Mouse (Mus musculus) WW6 (cell line): ENCODE results near the gene Psmg3.

Source experiments
- DNase-seq: peaks from one replicate; pipeline ENCODE4 v3.0.0-alpha.2; 2013; ENCODE audit warnings: low read depth, low spot score

Psmg3 gene

DNA sequence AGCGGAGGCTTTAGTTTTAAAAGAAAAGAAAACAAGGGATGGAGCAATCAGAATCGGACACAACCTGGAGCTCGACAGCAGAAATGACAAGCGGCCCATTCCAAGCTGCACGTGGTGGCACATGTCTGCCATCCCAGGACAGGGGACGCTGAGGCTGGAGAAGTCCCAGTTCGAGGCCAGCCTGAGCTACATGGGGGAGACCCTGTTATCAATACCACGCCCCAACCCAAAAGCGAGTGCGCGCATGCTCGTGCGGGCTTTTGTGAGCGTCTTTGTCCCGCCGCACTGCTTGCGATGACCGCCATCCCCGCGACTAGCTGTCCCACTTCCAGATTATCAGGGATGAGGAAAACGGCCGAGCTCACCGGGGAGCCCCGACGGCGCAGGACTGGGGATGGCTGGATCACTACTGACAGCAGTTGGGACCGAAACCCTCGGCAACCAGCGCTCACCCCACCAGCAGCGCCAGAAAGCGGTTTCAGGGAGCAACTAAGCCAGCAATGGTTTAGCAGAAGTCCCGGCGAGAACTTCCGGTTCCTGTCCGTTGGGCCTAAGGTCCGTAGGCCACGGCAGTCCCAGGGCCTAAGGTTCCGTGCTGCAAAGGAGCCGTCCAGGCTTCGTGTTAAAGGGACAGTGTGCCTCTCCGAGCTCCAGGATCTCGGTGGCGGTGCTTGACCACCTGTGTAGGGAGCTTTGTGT lies at the start of gene Psmg3, which contains the start of gene Gm26938:
Gene Psmg3 (minus strand): TSS at position 529 of the 699 bp plus-strand sequence.
Gene Gm26938 (minus strand): TSS at position 51 of the 699 bp plus-strand sequence.
- DNase-seq = peak; percentile 71

GRCm38 (mm10) chr5:139871526-139871925 lies 44.8 kb upstream of the Psmg3 start:
- no peak for DNase-seq

GRCm38 (mm10) chr5:139870886-139871285 lies 44.2 kb upstream of the Psmg3 start:
- no peak for DNase-seq

GRCm38 (mm10) chr5:139862759-139863158 lies 36.1 kb upstream of the Psmg3 start:
- DNase-seq = no peak

- no peak for DNase-seq
These were observed 33.8 kb upstream of the Psmg3 start for GRCm38 (mm10) chr5:139860328-139861104.

DNA sequence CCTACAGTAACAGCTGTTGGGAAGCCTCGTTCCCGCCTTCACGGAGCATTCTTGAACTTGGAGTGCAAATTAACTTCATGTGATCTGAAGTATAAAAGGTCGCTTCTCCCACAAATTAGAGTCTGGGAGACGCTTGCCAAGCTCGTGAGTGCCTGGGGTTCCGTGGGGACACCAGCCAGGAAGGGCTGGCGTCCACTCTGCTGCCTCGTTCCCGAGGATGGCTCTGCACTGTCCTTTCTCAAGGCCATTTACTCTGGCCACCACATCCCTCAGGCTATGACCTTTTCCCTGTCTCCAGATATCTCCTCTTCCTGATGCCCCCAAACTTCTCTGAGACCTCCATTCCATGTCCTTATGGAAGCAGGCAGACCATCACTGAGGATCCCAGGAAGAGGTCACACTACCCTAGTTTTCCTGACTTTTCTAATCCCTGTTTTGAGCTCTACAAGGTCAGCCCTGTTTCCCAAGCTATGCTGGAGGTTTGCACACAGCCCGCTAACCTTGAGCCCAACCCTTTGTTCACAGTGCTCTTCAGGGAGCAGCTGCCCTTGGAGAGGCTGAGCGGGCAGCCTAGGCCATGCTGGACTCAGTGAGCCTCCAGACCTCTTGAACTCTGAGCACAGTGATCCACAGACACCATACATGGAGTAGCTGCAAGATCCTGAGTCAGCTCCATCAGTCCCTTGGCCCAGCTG lies 23.1 kb upstream of the Psmg3 start:
- DNase-seq = no peak

- no peak for DNase-seq
These were observed 12.5 kb upstream of the Psmg3 start for GRCm38 (mm10) chr5:139839142-139839541.

DNA sequence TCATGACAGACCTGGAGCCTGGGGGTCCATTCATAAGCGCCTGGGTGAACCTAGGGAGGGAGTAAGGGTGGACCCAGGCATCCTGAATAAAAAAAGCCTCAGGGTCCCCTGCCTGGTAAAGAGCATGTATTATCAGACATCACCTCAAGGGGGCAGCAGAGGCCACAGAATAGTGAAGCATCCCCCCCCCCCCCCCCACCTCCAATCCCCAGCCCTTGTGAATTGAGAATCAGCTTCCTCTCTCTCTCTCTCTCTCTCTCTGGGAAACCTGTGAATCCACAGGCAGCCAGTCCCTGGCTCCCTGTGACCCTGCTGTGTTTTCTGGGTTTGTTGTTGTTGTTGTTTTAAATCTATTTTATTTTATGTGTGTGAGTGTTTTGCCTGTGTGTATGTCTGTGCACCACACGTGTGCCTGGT lies 11.8 kb upstream of the Psmg3 start:
- no peak for DNase-seq

DNA sequence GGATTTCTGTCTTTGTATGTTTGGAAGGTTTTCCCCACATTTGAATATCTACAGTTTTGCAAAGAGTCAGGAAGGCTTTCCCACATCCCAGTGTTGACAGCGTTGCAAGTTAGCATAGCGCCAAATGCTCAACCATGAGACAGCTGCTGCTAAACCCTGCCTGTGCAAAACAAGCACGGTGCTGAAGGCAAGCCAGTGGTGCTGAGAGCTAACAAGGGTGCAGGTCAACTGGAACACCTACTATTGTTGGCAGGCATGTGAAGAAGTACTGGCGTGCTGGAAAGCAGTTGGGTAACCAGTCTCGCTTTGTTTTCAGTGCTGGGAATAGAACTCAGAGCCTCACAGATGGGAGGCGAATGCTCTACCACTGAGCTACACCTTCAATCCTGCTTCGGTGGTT lies 9.0 kb upstream of the Psmg3 start:
- DNase-seq = no peak

DNA sequence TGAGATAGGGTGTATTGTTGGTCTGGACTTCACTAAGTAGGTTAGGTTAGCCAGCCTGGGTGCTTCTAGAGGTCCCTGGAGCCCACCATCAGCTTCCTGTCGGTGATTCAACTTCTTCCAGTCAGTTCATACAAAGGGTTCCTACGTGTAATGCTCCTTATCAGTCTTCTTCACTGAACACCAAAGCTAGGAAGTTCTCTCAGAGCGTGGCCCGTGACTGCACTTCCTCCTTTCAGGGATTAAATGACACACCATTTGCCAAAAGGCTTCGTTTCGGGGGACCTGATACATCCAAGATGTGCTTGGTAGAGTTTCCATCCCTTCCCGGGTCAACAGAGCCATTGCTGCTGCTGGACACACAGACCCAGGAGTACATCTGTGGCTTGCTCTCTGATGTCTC lies 5.4 kb upstream of the Psmg3 start:
- no peak for DNase-seq

- DNase-seq = no peak
These were observed 4.0 kb upstream of the Psmg3 start for GRCm38 (mm10) chr5:139830734-139831133.

DNA sequence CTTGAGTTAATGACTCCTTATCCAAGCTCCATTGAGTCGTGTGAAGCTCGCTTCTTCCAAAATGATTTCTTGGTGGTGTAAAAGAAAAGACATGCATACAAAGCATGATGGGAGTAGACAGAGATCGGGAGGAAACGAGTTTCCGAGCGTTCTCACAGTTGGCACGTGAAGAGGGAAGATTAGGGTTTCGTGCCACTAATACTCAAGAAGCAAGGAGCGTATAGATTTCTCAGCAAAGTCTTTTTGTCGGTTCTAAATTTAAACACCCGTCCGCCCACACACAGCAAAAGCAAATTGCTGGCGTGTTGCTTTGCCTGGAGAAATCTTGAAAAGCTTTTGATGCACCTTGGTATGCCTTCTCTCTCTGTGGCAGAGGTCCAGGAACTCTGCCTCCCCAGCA lies 2.7 kb upstream of the Psmg3 start:
- DNase-seq = no peak

GRCm38 (mm10) chr5:139827593-139827992 lies 908 bp upstream of the Psmg3 start:
- DNase-seq = no peak

DNA sequence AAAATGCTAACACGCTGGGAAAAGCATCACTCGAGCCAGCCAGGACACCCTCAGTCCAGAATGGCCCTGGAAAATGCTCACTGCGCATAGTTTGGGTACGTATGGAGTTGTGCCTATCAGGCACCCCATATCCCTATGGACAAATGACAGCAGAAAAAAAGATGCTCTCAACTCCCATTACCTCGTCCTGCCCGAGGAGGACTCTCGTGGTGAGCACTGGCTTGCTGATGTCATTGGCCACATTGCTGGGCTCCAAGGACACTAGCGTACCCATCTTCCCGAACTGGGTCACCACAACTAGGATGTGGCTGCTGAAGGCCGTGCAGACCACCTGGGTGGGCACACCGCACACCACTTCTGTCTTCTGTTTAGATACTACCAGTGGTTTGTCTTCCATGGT lies 738 bp downstream of the Psmg3 start:
- DNase-seq = no peak

GRCm38 (mm10) chr5:139824531-139824930 lies 2.2 kb downstream of the Psmg3 start:
- DNase-seq = no peak

- no peak for DNase-seq
These were observed 4.9 kb downstream of the Psmg3 start for GRCm38 (mm10) chr5:139821466-139822459.

GRCm38 (mm10) chr5:139819538-139820181 lies 7.0 kb downstream of the Psmg3 start, which contains the start of gene Tmem184a:
Gene Tmem184a (minus strand): TSS chr5:139819917.
- DNase-seq = no peak

- no peak for DNase-seq
These were observed 7.9 kb downstream of the Psmg3 start for GRCm38 (mm10) chr5:139818801-139819200.

GRCm38 (mm10) chr5:139818056-139818455 lies 8.6 kb downstream of the Psmg3 start:
- DNase-seq = no peak

GRCm38 (mm10) chr5:139817292-139817691 lies 9.4 kb downstream of the Psmg3 start:
- no peak for DNase-seq

GRCm38 (mm10) chr5:139816445-139816844 lies 10.2 kb downstream of the Psmg3 start:
- DNase-seq = no peak
